Mouse (Mus musculus): ENCODE measurements around the gene Fam205c.

Gene Fam205c

DNA sequence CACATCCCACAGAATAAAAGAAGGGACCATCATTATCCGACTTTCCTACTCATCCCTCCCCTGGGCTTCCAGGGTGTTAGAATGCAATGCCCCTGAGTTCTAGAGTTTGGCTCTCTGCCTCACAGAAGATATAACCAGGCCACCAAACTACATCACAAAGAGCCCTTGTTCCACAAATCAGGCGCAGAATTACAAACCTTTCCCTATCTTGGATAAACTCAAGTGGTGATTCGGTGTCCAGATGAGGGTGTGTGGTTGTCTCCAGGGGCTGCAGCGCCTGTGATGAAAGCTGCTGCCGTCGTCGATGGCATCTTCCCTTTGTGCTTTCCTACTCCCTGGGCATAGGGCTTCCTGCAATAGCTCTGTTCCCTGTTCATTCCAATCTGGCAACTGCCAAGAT, at the start of gene Fam205c:
Gene Fam205c, minus strand, starts transcription at position 101 of the 400 bp plus-strand sequence.
- in situ Hi-C loops (cut with MboI, MseI): loop anchor here (5.0 kb wide), 1 partner anchor 88 kb away; no protein-coding TSS in a partner anchor

DNA sequence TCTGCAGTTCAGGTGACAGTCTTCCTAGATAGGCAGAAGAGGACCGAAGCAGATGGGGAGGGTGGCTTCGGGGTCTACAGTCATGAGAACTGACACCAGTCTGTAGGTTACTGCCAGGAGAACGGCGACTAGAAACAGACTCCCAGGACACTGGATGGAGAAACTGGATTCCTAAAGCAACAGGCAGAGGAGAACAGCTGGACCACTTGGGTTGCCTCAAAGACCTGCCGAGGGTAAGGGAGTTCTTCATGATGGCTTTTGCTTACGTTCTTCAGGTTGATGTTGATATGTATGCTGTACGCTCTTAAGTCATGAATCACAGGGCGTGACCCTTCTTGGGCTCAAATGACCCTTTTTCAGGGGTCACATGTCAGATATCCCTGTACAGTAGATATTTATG, 48.4 kb upstream of the Fam205c start:
- in situ Hi-C loops (cut with MboI, MseI): no loop called here

- in situ Hi-C loops (cut with MboI, MseI): no loop called here
Measured at GRCm38 (mm10) chr4:42922056-42922455, 48.0 kb upstream of the Fam205c start.

DNA sequence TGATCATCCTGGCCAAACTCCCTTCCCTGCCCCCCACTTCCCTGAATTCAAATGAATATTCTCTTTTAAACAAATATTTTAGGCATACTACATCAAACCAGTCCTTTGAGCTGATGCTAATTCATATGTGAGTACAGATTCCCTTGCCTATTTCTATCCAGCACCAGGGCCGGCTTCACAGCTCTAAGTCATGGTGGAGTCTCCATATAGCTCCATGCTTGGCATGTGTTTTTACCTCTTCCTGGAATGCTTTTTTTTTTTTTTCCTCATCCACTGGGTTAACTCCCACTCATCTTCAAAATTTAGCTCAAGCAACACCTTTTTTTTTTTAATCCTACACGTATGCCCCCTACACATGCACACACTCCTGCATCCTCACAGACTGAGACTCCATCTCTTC, 47.5 kb upstream of the Fam205c start:
- in situ Hi-C loops (cut with MboI, MseI): no loop called here

DNA sequence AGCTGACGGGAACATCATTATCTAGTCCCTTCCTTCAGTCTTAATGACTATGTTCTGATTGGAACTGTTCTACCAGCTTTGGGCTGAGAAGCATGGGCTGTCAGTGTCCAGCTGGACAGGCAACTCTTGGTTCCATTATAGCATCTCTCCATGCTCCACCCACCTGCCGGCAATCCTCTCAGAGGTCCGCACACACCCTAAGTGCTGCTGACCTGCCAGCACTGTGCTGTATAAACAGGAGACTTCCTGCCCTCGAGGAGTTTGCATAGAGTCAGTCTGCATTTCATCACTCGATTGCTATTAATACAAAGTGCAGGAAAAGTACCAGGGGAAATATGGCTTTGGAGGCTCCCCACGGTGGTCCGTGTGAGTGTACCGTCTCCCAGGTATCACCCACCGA, 46.7 kb upstream of the Fam205c start:
- in situ Hi-C loops (cut with MboI, MseI): no loop called here

GRCm38 (mm10) chr4:42917402-42917774, 43.4 kb upstream of the Fam205c start:
- in situ Hi-C loops (cut with MboI, MseI): no loop called here

- in situ Hi-C loops (cut with MboI, MseI): no loop called here
Measured at GRCm38 (mm10) chr4:42916617-42917401, 42.8 kb upstream of the Fam205c start, which contains the start of gene Phf24. TSS of gene Phf24 (plus strand) at chr4:42916660.

GRCm38 (mm10) chr4:42915966-42916365, 41.9 kb upstream of the Fam205c start:
- in situ Hi-C loops (cut with MboI, MseI): no loop called here

DNA sequence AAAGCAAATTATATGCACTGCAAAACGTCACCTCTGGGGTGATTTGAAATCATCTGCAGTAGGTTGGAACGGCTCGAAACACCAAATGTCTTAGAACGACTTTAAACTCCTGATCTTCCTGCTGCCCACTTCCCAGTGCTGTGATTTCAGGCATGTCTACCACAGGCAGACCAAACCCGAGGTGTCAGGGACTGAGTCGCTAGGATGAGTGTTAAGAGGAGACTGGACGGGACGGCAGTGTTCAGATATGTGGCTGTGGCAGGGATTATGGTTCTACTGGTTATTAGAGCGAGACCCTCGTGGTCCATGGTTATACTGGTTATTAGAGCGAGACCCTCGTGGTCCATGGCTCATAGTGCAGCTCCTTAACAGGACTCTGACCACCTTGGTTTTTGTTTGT, 41.3 kb upstream of the Fam205c start:
- in situ Hi-C loops (cut with MboI, MseI): no loop called here

DNA sequence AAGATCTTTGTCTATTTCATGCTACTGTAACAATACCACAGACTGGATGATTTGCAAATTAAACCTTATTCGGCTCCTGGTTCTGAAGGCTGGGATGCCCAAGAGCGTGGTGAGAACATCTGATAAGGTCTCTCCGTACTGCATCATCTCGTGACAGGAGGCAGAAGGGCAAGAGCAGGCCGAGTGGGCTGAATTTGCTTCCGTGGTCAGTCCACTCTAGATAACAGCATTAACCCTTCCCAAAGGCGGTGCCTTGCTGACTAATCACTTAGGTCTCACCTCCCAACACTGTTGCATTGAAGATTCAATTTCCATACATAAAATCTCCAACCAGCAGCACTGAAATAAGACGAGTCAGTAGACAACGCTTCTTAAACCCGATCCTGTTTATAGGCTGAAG, 39.4 kb upstream of the Fam205c start:
- in situ Hi-C loops (cut with MboI, MseI): no loop called here

DNA sequence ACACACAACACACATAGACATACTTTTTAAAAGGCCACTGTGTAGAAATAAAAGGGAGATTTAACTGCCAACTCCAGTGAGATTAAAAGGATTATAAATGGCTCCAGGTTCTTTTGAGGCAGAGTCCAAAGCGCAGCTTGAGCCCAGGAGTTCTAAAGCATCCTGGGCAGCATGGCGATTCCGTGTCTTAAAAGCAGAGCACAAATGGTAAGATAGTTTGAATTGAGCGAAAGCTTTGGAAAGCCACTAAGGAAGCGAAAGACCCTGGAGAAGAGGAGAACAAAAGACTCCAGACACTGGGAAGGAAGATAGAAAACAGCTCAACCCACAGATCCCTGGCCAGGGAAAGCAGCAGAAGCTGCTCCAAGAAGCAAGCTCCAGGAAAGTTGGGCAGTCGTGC, 30.9 kb upstream of the Fam205c start:
- in situ Hi-C loops (cut with MboI, MseI): no loop called here

DNA sequence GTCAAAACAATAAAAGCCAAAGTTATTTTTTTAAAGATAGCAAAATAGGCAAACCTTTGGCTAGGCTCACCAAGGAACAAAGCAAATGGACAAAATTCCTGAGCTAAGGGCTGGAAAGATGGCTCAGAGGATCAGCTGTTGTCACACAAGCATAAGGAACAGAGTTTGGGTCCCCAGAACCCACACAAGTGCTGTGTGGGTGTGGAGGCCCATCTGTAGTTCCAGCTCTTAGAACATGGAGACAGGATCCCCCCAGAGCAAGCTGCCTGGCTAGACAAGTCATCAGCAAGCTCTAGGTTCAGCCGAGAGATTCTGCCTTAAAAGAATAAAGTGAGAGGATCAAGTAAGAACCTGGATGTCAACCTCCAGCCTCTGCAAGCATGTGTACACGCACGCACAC, 30.5 kb upstream of the Fam205c start:
- in situ Hi-C loops (cut with MboI, MseI): no loop called here

GRCm38 (mm10) chr4:42903942-42904341, 29.9 kb upstream of the Fam205c start:
- in situ Hi-C loops (cut with MboI, MseI): no loop called here

DNA sequence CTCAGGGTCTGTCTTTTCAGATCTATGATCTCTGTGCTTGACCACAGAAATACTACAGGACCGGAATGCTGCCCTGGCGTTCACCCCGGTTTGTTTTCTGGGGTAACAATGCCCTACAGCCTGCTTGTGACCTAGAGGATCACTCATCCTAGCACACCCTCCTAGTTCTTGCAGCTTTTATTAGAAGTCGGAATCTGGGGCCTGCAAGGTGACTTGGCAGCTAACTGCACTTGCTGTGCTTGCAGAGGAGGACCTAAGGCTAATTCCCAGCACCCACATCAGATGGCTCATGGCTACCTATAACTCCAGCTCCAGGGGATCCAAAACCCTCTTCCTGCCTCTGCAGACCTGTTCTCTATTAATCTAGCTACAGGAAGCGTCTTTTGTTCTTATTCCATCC, 28.7 kb upstream of the Fam205c start:
- in situ Hi-C loops (cut with MboI, MseI): no loop called here

- in situ Hi-C loops (cut with MboI, MseI): no loop called here
Measured at GRCm38 (mm10) chr4:42902174-42902573, 28.1 kb upstream of the Fam205c start.

- in situ Hi-C loops (cut with MboI, MseI): no loop called here
Measured at GRCm38 (mm10) chr4:42900878-42901277, 26.8 kb upstream of the Fam205c start.

- in situ Hi-C loops (cut with MboI, MseI): no loop called here
Measured at GRCm38 (mm10) chr4:42898914-42899313, 24.9 kb upstream of the Fam205c start.

DNA sequence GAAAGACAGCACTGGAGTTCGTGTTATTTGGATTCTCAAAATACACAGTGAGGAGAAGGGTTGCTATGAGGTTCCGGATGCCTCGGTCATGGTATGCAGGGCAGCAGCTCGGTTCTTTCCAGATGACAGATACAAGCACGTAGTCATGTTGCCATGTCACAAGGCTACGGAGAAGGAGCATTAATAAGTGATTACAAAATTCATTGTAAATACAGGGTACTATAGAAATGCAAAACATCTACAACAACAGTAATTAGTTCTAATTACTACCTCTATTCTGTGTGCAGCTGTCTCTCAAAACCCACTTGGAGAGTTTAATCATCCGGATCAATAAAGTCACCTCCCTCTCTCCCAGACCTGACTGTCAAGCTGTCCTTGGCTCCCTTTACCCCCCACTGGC, 21.1 kb upstream of the Fam205c start:
- in situ Hi-C loops (cut with MboI, MseI): no loop called here

DNA sequence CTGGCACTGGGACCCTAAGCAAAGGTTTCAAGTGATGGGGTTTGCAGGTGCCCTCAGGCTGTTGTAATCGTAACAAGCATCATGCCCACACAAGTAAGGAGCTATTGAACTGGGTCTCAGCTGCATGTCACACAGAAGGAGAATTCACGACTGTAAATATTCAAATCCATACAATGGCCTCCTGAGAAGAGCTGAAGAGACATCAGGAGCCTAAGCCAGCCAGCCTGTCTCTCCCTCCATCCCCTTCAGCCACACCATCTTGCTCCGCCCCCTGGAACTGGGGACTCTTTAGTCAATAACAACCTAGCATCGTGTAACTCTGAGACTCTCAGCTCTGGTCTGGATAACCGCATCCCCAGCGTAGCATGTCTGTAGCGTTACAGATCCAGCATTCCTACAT, 17.1 kb upstream of the Fam205c start:
- in situ Hi-C loops (cut with MboI, MseI): no loop called here

- in situ Hi-C loops (cut with MboI, MseI): no loop called here
Measured at GRCm38 (mm10) chr4:42888806-42889205, 14.8 kb upstream of the Fam205c start.

GRCm38 (mm10) chr4:42886926-42887325, 12.9 kb upstream of the Fam205c start:
- in situ Hi-C loops (cut with MboI, MseI): no loop called here

GRCm38 (mm10) chr4:42880677-42880948, 6.6 kb upstream of the Fam205c start:
- in situ Hi-C loops (cut with MboI, MseI): no loop called here

DNA sequence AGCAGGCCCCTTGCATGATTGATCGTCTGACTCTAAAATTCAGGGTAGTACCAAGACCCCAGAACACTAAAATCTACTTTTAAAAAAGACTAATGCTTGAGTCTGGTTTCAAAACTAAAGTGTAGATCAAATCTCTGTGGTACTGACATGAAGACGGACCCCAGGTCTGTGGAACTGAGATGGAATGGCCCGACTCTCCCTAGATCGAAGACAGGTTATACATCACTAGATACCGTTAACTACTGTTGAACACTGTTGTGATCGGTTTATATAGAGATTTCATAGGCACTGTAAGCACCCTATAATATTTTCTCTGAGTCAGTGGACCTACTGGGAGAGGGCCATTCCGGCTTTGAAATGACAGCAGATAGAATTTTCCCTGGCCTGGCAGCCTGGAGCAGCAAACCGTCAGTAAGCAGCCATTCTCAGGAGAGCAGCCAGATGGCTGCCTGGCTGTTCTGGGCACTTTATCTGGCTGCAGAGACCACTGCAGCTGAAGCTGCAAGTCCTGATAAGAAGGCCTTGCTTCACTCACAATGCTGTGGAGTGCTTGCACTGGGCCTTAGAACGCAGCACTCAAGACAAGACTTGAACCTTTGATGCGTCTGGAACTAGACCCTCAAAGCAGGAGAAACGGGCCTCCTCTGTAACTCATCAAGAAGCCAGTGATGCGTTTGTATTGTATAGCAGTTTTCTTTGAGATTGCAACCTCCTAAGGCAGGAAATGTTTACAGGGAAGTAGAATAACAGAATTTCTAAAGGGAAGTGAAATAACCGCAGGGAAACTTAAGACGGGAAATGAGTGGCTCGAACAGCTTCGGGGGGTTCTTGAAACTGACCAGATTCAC, 6.0 kb upstream of the Fam205c start:
- in situ Hi-C loops (cut with MboI, MseI): no loop called here
